Mouse (Mus musculus) lung, postnatal 0 days (tissue): Measurements from ENCODE around the gene Nfic. TPM values are rescaled to one million over a fixed set of nuclear protein-coding genes. Genes with fewer than 3 reads are reported as not detected.

Experiments
- ATAC-seq: fragments of 200-750 bp; cut with Nextera tagmentation; 2 replicates; pipeline ENCODE4 v1.8.0; 2017; ENCODE audit warnings: moderate library complexity
- DNase-seq: peaks from one replicate; pipeline ENCODE4 v3.0.0-alpha.2; 2016; ENCODE audit warnings: low spot score
- H3K27ac ChIP-seq: fragments of 300-500 bp; sonication (generic); 2 replicates; pipeline ENCODE4 v1.5.1; 2014; ENCODE audit warnings: antibody characterized with exemption, mild to moderate bottlenecking, low read length, mixed read lengths
- H3K27me3 ChIP-seq: fragments of 300-500 bp; sonication (generic); replicated peaks from 2 replicates; pipeline ENCODE4 v1.6.1; 2014; ENCODE audit warnings: low read length, mixed read lengths; ENCODE audit not compliant: insufficient read depth
- H3K36me3 ChIP-seq: fragments of 300-500 bp; sonication (generic); 2 replicates; pipeline ENCODE4 v1.6.1; 2014; ENCODE audit warnings: low read length, mixed read lengths; ENCODE audit not compliant: insufficient read depth
- H3K4me1 ChIP-seq: fragments of 300-500 bp; sonication (generic); 2 replicates; pipeline ENCODE4 v1.6.1; 2014; ENCODE audit warnings: antibody characterized with exemption, low read depth, low read length, mixed read lengths; ENCODE audit not compliant: insufficient read depth
- H3K4me2 ChIP-seq: fragments of 300-500 bp; sonication (generic); replicated peaks from 2 replicates; pipeline ENCODE4 v1.6.1; 2014; ENCODE audit warnings: low read depth, mild to moderate bottlenecking, low read length, moderate library complexity, mixed read lengths
- H3K4me3 ChIP-seq: fragments of 300-500 bp; sonication (generic); 2 replicates; pipeline ENCODE4 v1.5.1; 2014; ENCODE audit warnings: low read depth, low read length
- H3K9ac ChIP-seq: fragments of 300-500 bp; sonication (generic); replicated peaks from 2 replicates; pipeline ENCODE4 v1.6.1; 2014; ENCODE audit warnings: low read depth, mild to moderate bottlenecking
- H3K9me3 ChIP-seq: fragments of 300-500 bp; sonication (generic); 2 replicates; pipeline ENCODE4 v1.6.1; 2016; ENCODE audit warnings: low read length, mixed read lengths
- CTCF ChIP-seq: IDR thresholded peaks from 2 replicates; pipeline ENCODE4 v1.5.1; 2016; ENCODE audit warnings: antibody characterized with exemption, mild to moderate bottlenecking
- EP300 ChIP-seq: IDR thresholded peaks from 2 replicates; pipeline ENCODE4 v1.6.1; 2016; ENCODE audit warnings: antibody characterized with exemption, mild to moderate bottlenecking, control low read depth
- WGBS: fragments of 180-500 bp; shearing (Covaris S2); extraction: QIAGEN DNeasy Blood & Tissue Kit; methylation state at CpG from one replicate; pipeline ENCODE4 v1.1.7; 2014; 5-methylcytosine and 5-hydroxymethylcytosine counted together
- polyA plus RNA-seq: library from polyadenylated mRNA; unstranded; fragments of >200 nt; fragmentation: Nextera tagmentation; extraction: Ambion mirVana; gene quantifications from 2 replicates; pipeline ENCODE4 v1.2.1, GENCODE M21; 2015

The Nfic gene
- polyA plus RNA-seq, 1 experiment from 2014 or later: 73.6 TPM

GRCm38 (mm10) chr10:81459399-81459798 is 4.0 kb upstream of the Nfic start:
- Histone ChIP-seq H3K27ac (no peak overlapping the region), H3K27me3 (peaks cover 30% of the 10 kb centered on the region), H3K9me3 (no peaks in the 10 kb centered on the region), H3K4me2 (no peak overlapping the region), H3K4me1 (no peaks in the 10 kb centered on the region), H3K36me3 (no peaks in the 10 kb centered on the region), H3K9ac (no peak overlapping the region), H3K4me3 (no peak overlapping the region)
- WGBS: 70% methylated on average over 21 of the region's 21 CpGs
- no peak for DNase-seq
- ATAC-seq: no peak
- TF ChIP-seq EP300: no peak
- no peak for TF ChIP-seq CTCF

DNA sequence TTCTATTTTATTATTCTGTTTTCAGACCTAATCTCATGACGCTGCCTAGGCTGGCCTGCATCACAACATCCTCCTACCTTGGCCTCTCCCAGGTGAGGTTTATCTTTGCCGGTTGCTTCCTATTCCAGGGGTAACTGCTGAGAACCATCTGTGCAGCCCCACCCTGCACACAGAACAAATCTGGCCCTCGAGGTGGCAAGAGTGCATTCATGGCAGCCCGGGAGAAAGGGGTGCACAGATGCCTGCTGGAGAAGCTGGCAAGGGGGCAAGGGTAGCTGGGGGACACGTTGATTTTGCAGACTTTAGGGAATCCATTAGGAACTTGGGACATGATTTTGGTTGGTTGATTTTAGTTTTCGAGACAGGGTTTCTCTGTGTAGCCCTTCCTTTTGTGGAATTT is 2.8 kb upstream of the Nfic start:
- DNase-seq (no peak), ATAC-seq (no peak)
- Histone ChIP-seq H3K36me3 (no peaks in the 10 kb centered on the region), H3K27ac (no peak overlapping the region), H3K9me3 (no peaks in the 10 kb centered on the region), H3K4me2 (no peak overlapping the region), H3K9ac (no peak overlapping the region), H3K27me3 (peaks cover 36% of the 10 kb centered on the region), H3K4me1 (no peaks in the 10 kb centered on the region), H3K4me3 (no peak overlapping the region)
- no peak for TF ChIP-seq CTCF
- no peak for TF ChIP-seq EP300
- 75% methylated on average over 6 of the region's 6 CpGs for WGBS

GRCm38 (mm10) chr10:81457624-81458023 is 2.2 kb upstream of the Nfic start:
- ATAC-seq (no peak), DNase-seq (no peak)
- H3K9ac ChIP-seq: no peak overlapping the region
- TF ChIP-seq CTCF (no peak), EP300 (no peak)
- no peaks in the 10 kb centered on the region for H3K9me3 ChIP-seq
- H3K4me3 ChIP-seq: no peak overlapping the region
- 91% methylated on average over 8 of the region's 8 CpGs for WGBS
- peaks cover 33% of the 10 kb centered on the region for H3K27me3 ChIP-seq
- no peaks in the 10 kb centered on the region for H3K36me3 ChIP-seq
- H3K27ac ChIP-seq: no peak overlapping the region
- H3K4me2 ChIP-seq: no peak overlapping the region
- 0 out of 2 replicates have a peak, but pooled peaks cover 3% of the 10 kb centered on the region for H3K4me1 ChIP-seq

DNA sequence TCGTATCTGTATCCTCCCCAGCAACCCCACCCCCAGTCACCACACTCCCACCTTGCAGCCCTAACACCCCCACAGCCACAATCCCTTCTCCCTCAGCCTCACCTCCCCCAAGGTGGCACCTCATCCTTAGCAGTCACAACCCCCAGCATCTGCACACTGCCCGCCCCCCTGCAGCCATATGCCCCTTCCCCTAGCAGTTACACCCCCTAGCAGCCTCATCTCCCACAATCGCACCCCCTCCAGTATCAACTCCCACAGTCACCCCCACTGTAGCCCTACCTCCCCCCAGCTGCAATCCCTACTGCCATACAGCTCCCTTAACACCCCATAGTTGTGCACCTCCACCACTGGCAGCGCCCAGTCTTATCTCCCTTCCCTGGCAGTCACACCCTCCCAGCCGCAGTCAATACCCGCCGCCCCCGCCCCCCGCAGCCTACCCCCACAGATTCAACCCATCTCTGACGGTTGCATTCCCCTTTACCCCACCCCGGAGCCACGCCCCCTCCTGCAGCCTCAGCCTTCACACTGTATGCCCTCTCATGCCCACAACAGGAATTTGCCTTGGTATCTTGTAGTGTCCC is 1.6 kb upstream of the Nfic start:
- Histone ChIP-seq H3K27ac (no peak overlapping the region), H3K9ac (no peak overlapping the region), H3K4me3 (no peak overlapping the region), H3K4me2 (no peak overlapping the region), H3K27me3 (peaks cover 34% of the 10 kb centered on the region), H3K4me1 (0 out of 2 replicates have a peak, but pooled peaks cover 3% of the 10 kb centered on the region), H3K9me3 (no peaks in the 10 kb centered on the region), H3K36me3 (no peaks in the 10 kb centered on the region)
- WGBS: 34% methylated on average over 11 of the region's 12 CpGs
- ATAC-seq (no peak), DNase-seq (no peak)
- TF ChIP-seq EP300: no peak
- no peak for TF ChIP-seq CTCF

DNA sequence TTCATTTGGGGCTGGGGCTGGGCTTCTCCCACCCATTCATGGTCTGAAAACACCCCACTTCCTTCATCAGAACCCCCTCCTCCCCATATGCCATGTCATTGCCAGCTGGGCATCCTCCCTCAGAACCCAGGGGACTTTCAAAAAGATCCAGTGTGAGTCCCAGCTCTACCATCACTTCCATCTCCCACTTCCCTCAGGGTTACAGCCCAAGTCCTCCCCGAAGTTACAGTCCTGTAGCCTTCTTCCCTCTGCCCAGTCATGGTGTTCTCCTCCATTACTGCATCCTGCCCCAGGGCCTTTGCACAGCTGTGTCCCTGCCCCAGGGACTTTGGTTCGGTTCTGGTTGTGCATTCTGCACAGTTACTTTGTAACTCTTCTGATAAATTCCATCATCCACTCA is 1.3 kb downstream of the Nfic start:
- peaks cover 3% of the 10 kb centered on the region; the same call in 1 of the 2 replicates for H3K4me1 ChIP-seq
- H3K4me3 ChIP-seq: no peak overlapping the region
- ATAC-seq (no peak), DNase-seq (no peak)
- H3K27ac ChIP-seq: no peak overlapping the region
- H3K36me3 ChIP-seq: no peaks in the 10 kb centered on the region
- no peak overlapping the region for H3K4me2 ChIP-seq
- WGBS: 59% methylated on average over 2 of the region's 2 CpGs
- H3K27me3 ChIP-seq: peaks cover 33% of the 10 kb centered on the region
- H3K9ac ChIP-seq: no peak overlapping the region
- no peaks in the 10 kb centered on the region for H3K9me3 ChIP-seq
- TF ChIP-seq CTCF (no peak), EP300 (no peak)

GRCm38 (mm10) chr10:81452947-81453288 is 2.5 kb downstream of the Nfic start:
- H3K9ac ChIP-seq: no peak overlapping the region
- no peaks in the 10 kb centered on the region for H3K36me3 ChIP-seq
- H3K4me1 ChIP-seq: peaks cover 3% of the 10 kb centered on the region; the same call in 1 of the 2 replicates
- DNase-seq: peak; percentile 27
- ATAC-seq: peak; percentile 34
- no peak overlapping the region for H3K4me2 ChIP-seq
- H3K27me3 ChIP-seq: peaks cover 35% of the 10 kb centered on the region
- TF ChIP-seq CTCF (no peak), EP300 (no peak)
- H3K4me3 ChIP-seq: no peak overlapping the region
- no peaks in the 10 kb centered on the region for H3K9me3 ChIP-seq
- no peak overlapping the region for H3K27ac ChIP-seq
- 1% methylated on average over 14 of the region's 14 CpGs for WGBS
